14 mouse cellular contexts compared by ENCODE assay signal in the genomic region with DNA sequence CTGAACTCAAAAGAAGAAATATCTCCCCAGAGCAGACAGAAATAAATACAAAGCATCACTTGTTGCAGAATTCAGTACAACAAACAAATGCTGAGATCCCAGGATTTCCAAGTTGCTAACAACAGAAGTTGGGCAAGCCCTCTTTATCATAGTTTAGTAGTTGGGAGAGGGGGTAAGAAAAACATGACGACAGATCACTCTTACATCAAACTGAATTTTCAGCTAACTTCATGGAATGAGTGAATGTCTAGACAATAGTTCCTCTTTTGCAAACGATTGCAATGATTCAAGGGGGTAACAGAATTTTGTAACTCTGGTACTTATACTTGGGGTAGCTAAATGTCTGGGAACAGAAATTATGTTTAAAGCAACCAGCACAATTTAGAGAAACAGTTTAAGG. TPM values are rescaled to one million over a fixed set of nuclear protein-coding genes. Genes with fewer than 3 reads are reported as not detected.
A peak's percentile ranks its signal among the peaks of the same experiment; 100 is the strongest.
DNase-seq lines count a peak whose midpoint lies in the region; ATAC-seq and TF ChIP-seq lines count a peak whose summit lies in the region.
"Had no signal": no experiment of that assay in that cellular context is flagged by ENCODE, and none has a peak within 500 bp of the region (broad histone marks: within the 10 kb centered on the region; RNA-seq: fewer than 3 reads in every experiment).

No protein-coding gene starts in this region.

- H3K4me3 ChIP-seq in lung, embryonic 14.5 days (ENCODE audit: low read depth, low read length): peak overlapping the region; percentile 65; the same call in 1 of the 2 replicates
- peak overlapping the region; percentile 85 for H3K4me3 ChIP-seq in forebrain, embryonic 16.5 days (replicated peaks; ENCODE audit: low read length)
- no peak overlapping the region; the same call in 1 of the 2 replicates for H3K4me3 ChIP-seq in limb, embryonic 10.5 days
- H3K4me3 ChIP-seq in neural tube, embryonic 13.5 days: no peak overlapping the region

- H3K27ac ChIP-seq in lung, embryonic 14.5 days (ENCODE audit: low read depth): no peak overlapping the region
- peak overlapping the region; percentile 44; the same call in 1 of the 2 replicates for H3K27ac ChIP-seq in forebrain, embryonic 16.5 days (ENCODE audit: low read length)
- H3K27ac ChIP-seq in limb, embryonic 10.5 days: 0 out of 2 replicates have a peak overlapping the region, but pooled peaks have one; percentile 97
- no peak overlapping the region for H3K27ac ChIP-seq in neural tube, embryonic 13.5 days (replicated peaks)
- H3K27ac ChIP-seq: kidney, postnatal 0 days; limb, embryonic 15.5 days had no signal

- WGBS in lung, embryonic 14.5 days: 51% methylated on average over 2 of the region's 2 CpGs
- 44% methylated on average over 2 of the region's 2 CpGs for WGBS in forebrain, embryonic 16.5 days
- 75% methylated on average over 2 of the region's 2 CpGs for WGBS in limb, embryonic 10.5 days
- 69% methylated on average over 2 of the region's 2 CpGs for WGBS in neural tube, embryonic 13.5 days

- no peak overlapping the region for H3K9ac ChIP-seq in lung, embryonic 14.5 days
- H3K9ac ChIP-seq in forebrain, embryonic 16.5 days (replicated peaks; ENCODE audit: low read depth, low read length): no peak overlapping the region; the same call in 1 of the 2 replicates
- 0 out of 2 replicates have a peak overlapping the region, but pooled peaks have one; percentile 78 for H3K9ac ChIP-seq in neural tube, embryonic 13.5 days

- peaks cover 8% of the 10 kb centered on the region; the same call in 1 of the 2 replicates for H3K27me3 ChIP-seq in lung, embryonic 14.5 days (ENCODE audit: insufficient read depth, low read length)
- no peaks in the 10 kb centered on the region for H3K27me3 ChIP-seq in forebrain, embryonic 16.5 days (replicated peaks; ENCODE audit: control insufficient read depth, insufficient read depth, low read length)
- H3K27me3 ChIP-seq in limb, embryonic 10.5 days (ENCODE audit: low read depth, poor library complexity, severe bottlenecking): peaks cover 16% of the 10 kb centered on the region
- peaks cover 12% of the 10 kb centered on the region for H3K27me3 ChIP-seq in neural tube, embryonic 13.5 days

- ATAC-seq in lung, embryonic 14.5 days (ENCODE audit: insufficient read depth): no peak
- ATAC-seq in forebrain, embryonic 16.5 days: no peak
- no peak for ATAC-seq in neural tube, embryonic 13.5 days (ENCODE audit: low read depth)

- no peak for TF ChIP-seq CTCF in lung, embryonic 14.5 days (IDR thresholded peaks at IDR 0.05; ENCODE audit: low read depth)

- H3K4me2 ChIP-seq in lung, embryonic 14.5 days: no peak overlapping the region
- H3K4me2 ChIP-seq in forebrain, embryonic 16.5 days (ENCODE audit: low read length): peak overlapping the region; percentile 79
- peak overlapping the region; percentile 92; the same call in 1 of the 2 replicates for H3K4me2 ChIP-seq in neural tube, embryonic 13.5 days

- peaks cover 5% of the 10 kb centered on the region; the same call in 1 of the 2 replicates for H3K4me1 ChIP-seq in lung, embryonic 14.5 days (ENCODE audit: insufficient read depth)
- H3K4me1 ChIP-seq in forebrain, embryonic 16.5 days (replicated peaks; ENCODE audit: control insufficient read depth, insufficient read depth, low read length): peaks cover 44% of the 10 kb centered on the region
- H3K4me1 ChIP-seq in limb, embryonic 10.5 days: peaks cover 23% of the 10 kb centered on the region
- peaks cover 40% of the 10 kb centered on the region for H3K4me1 ChIP-seq in neural tube, embryonic 13.5 days (replicated peaks)

- H3K9me3 ChIP-seq in lung, embryonic 14.5 days (ENCODE audit: low read depth, low read length): no peaks in the 10 kb centered on the region
- H3K9me3 ChIP-seq in forebrain, embryonic 16.5 days (ENCODE audit: control insufficient read depth, low read length): no peaks in the 10 kb centered on the region
- no peaks in the 10 kb centered on the region for H3K9me3 ChIP-seq in limb, embryonic 10.5 days (replicated peaks)
- H3K9me3 ChIP-seq in neural tube, embryonic 13.5 days: no peaks in the 10 kb centered on the region
- H3K9me3 ChIP-seq: limb, embryonic 15.5 days had no signal

- no peaks in the 10 kb centered on the region for H3K36me3 ChIP-seq in lung, embryonic 14.5 days (ENCODE audit: insufficient read depth)
- H3K36me3 ChIP-seq in forebrain, embryonic 16.5 days (ENCODE audit: control insufficient read depth, insufficient read depth): no peaks in the 10 kb centered on the region
- H3K36me3 ChIP-seq in limb, embryonic 10.5 days: no peaks in the 10 kb centered on the region
- no peaks in the 10 kb centered on the region for H3K36me3 ChIP-seq in neural tube, embryonic 13.5 days
- H3K36me3 ChIP-seq: G1E; limb, embryonic 15.5 days had no signal

- no peak for DNase-seq in lung, embryonic 14.5 days
- no peak for DNase-seq in lung, postnatal 10 days
- DNase-seq in limb, embryonic 10.5 days (ENCODE audit: low spot score): no peak
- DNase-seq in left cerebral cortex, adult 11 months (ENCODE audit: low spot score): no peak
- DNase-seq in spleen, postnatal 4 days (ENCODE audit: low spot score in 2 of 2): no peak
- no peak for DNase-seq in kidney, postnatal 36 days
- DNase-seq: heart, postnatal 4 days; layer of hippocampus, postnatal 36 days; lung, postnatal 4 days had no signal

RNA-seq across cellular contexts. Expression of a gene that starts 1.2 kb away (rescaled TPM):
- polyA plus RNA-seq in lung, embryonic 14.5 days (2014; fragmentation: Nextera tagmentation; extraction: Ambion mirVana): 2.9 and 4.5 TPM in 2 replicates
- polyA plus RNA-seq in forebrain, embryonic 16.5 days (2015; fragmentation: Nextera tagmentation; extraction: Ambion mirVana): 14.7 and 15.7 TPM in 2 replicates
- 2.0 and 2.1 TPM in 2 replicates for polyA plus RNA-seq in limb, embryonic 10.5 days (2016; fragmentation: Nextera tagmentation; extraction: Ambion mirVana)
- 2.8 and 3.9 TPM in 2 replicates for polyA plus RNA-seq in neural tube, embryonic 13.5 days (2015; fragmentation: Nextera tagmentation; extraction: Ambion mirVana)
- polyA plus RNA-seq: G1E had no signal

Comparison
In these comparisons a context has a peak if more than half of its experiments do, and no peak if none do; other contexts are left out.
1. H3K27ac ChIP-seq: peak in forebrain, embryonic 16.5 days (single experiment) and limb, embryonic 10.5 days (single experiment); none in lung, embryonic 14.5 days (single experiment) and neural tube, embryonic 13.5 days (single experiment).
2. H3K4me3 ChIP-seq: peak in lung, embryonic 14.5 days (single experiment) and forebrain, embryonic 16.5 days (single experiment); none in limb, embryonic 10.5 days (single experiment) and neural tube, embryonic 13.5 days (single experiment).